Mouse (Mus musculus): Measurements from ENCODE around the gene Timm17b.

Timm17b gene

DNA sequence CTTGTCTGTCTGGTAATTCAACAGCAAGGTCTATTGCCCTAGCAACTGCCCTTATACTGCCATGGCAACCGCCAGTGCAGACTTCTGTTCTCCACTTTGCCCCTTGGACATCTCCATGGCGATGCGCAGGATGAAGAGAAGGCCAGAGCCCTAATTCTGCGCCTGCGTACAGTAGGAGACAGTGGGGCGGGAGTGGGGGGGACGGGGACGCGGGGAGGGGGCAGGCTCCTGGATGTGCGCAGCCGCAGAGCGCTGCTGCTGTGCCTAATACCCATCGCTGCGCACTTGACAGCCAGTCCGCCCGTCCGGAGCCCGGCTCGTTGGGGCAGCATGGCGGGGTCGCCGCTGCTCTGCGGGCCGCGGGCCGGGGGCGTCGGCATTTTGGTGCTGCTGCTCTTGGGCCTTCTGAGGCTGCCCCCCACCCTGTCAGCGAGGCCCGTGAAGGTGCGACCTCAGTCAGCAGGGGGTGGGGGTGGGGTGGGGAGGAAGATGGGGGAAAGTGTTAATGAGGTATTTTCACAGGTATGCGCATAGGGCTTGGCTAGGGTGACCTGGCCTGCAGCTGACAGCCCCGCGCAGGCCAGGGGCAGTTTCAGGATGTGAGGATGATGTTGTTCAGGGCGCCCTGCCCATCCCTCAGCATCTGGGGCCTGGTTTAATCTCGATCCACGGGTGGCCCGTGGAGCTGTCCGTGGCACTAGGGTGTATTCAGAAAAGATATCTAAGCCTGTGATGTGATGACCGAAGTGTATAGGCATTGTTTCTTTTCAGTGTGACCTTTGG lies 20.6 kb downstream of the Timm17b start, which contains the start of gene Pcsk1n:
Pcsk1n (plus strand) TSS at position 222 of the 783 bp plus-strand sequence.
- DNase-seq (ENCODE audit: extremely low read depth, low read depth) = no peak

DNA sequence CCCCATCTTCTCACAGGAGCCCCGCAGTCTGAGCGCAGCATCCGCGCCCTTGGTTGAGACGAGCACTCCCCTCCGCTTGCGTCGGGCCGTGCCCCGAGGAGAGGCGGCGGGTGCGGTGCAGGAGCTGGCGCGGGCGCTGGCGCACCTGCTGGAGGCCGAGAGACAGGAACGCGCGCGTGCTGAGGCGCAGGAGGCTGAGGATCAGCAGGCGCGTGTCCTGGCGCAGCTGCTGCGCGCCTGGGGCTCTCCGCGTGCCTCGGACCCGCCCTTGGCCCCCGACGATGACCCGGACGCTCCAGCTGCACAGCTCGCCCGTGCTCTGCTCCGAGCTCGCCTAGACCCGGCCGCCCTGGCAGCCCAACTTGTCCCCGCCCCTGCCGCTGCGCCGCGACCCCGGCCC lies 22.9 kb downstream of the Timm17b start:
- no peak for DNase-seq (ENCODE audit: extremely low read depth, low read depth)

DNA sequence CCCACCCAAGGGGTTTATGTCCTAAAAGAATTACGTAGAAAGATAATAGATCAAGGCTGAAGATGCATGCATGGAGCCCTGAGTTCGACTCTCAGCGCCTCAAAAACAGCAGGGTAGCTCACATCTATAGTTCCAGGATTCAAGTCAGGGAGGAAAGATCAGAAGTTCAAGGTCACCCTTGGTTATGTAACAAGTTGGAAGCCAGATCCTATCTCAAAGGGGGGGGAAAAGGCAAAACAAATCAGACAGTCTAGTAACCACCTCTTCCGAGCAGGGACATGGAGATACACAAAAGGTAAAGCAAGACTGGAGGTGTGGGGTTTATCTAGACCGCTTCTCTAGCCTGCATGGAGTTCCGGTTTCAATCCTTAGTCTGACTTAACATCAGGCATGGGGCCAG lies 27.1 kb downstream of the Timm17b start:
- DNase-seq (ENCODE audit: extremely low read depth, low read depth) = no peak

DNA sequence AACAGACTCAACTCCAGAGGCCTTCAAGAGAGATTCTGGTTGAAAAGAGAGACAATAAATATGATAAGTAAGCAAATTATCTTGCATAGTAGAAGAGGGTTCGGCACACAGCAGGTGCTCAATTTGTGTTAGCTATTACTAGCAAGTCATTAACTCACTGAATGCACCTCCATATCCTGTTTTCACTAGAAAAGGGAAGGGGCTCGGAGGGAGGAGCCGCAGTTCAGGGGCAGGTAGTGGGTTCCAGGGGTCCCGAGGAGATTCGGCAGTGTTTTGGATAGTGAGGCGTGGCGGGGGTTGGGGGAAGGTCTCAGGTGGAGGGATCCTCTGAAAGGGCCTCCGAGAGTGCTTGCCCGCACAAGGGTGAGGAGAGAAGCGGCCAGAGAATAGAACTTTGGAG lies 28.0 kb downstream of the Timm17b start:
- no peak for DNase-seq (ENCODE audit: extremely low read depth, low read depth)

DNA sequence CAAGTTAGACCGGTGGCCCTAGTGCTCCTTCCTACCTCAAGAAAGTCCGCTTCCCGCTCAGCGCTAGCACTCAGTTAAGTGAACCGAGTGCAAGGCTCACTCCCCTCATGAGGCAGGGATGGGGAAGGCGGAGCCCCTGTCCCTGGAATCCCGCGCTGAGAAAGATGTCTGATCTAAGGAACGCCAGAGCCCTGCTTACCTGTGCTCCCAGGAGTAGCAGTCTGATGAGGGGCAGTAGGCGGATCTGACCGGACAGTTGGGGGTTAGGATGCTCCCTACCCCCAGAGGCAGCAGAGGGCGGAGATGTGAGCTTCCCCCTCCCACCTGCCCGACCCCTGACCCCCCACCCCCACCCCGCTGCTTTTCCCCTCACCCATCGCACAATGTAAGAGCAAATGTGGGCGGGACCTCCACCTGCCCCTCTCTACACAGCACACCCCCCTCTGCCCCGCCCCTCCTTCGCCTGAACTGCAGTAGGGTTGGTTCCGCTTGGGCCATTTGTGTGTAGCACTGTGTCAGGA lies 29.2 kb downstream of the Timm17b start, which contains the start of gene Eras:
Eras (minus strand) TSS at position 338 of the 521 bp plus-strand sequence.
- no peak for DNase-seq (ENCODE audit: extremely low read depth, low read depth)

DNA sequence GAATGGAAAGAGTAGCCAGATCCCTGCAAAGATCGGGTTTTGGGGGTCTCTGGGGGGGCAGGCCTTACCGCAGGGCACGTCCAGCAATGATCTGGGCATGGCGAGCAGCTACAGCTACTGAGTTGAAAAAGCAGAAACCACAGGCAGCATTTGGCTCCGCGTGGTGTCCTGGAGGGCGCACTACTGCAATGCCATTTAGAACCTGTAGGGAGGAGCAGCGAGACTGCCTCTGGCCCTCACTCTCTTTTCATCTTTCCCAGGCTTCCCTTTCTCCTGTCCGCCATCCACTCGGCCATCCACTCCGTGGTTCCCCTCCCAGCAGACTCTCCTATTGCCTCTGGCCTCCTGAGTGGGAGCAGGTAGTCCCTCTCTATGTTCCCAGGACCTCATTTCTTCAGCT lies 37.7 kb downstream of the Timm17b start:
- DNase-seq (ENCODE audit: extremely low read depth, low read depth) = no peak

DNA sequence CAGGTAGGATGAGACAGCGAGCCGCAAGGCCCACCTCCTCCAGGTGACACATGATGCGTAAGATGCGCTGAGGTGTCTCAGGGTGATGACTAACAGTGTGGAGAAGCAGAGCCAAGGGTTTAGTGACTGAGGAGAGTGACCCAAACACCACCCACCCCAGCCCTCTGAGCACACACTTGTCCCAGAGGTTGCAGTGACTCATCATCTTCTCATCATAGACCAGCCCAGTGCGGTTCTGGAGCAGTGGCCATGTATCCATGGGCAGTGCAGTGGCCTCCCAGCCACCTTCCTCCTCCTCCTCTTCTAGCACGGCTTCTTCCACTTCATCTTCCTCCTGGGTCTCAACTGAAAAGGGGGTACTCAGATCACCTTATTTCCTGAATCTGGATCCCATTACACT lies 38.5 kb downstream of the Timm17b start:
- DNase-seq (ENCODE audit: extremely low read depth, low read depth) = no peak

DNA sequence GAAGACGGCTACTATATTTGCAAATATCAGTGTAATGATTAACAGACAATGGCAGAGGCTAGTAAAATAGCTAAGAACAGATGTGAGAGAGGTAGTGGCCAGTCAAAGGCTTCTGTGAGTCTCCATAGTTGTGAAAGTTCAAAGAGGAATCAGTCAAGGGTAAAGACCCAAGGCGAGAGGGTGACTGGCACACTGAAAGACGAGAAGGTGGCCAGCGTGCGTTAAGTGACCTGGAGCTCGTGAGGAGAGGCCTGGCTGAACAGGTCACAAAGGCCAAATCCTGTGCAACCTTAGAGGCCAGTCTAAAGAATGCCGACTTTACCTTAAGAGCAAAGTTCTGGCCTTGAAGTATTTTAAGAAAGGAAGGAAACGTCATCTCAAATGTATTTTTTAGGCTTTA lies 46.5 kb downstream of the Timm17b start:
- DNase-seq (ENCODE audit: extremely low read depth, low read depth) = no peak

DNA sequence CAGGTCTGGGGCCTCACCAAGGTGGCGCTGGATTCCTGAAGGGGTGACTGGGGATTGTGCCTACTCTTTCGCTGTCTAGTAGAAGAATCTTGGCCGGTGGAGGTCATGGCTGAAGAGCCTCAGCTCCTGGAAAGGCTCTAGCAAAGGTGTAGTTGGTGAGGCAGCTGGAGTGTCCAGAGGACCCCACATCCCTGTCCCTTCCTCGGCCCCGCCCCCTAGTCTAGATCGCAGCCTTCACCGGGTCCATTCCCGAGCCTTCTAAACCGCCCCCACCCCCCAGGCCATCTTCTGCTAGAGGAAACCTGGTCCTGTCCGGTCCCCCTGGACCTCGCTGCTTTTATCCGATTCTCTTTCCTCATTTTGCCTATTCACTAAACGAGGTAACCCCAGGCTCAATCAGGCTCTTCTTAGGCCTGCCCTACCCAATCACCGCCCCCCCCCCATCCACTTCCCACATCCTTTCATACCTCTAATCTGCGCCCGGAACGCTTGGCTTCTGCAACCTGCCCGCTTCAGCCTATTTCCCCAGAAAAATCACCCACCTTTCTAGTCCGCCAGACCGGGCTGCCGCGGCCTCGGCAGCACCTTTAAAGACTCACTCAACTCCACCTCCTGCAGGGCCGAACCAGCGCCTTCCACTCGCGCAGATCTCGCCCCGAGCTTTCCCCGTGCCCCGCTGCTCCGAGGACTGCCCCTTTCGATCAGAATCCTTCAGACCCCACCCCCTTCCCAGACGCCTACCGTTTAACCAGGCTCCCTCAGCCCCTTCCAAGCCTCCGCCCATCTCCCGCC lies 48.1 kb downstream of the Timm17b start, which contains the start of gene Hdac6:
Hdac6 (minus strand) TSS at position 782 of the 792 bp plus-strand sequence.
- DNase-seq (ENCODE audit: extremely low read depth, low read depth) = no peak

DNA sequence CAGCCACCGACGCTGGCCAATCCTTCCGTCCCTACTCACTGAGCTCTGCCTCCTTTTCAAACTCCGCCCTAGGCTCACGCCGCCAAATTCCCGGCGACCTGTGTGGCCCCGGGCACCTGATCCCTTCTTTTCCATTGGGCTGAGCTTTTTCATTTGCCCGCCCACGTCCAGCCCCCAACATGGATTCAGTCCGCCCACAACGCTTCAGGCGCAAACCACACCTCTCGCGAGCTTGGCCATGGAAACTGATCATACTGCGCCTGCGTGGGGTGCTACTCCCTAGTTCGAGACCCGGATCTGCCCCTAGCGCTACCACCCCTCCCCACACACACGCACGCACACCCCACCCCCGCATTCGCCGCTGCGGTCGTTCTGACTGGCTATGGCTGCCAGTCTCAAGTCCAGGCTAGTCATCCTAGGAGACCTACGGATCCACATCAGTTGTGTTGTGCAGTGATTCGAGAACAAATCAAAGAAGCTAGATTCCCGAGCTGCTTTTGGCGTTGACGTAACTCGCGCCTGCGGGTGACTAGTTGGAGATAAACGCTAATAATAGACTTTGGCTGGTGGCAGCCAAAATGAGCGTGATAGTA lies 48.8 kb downstream of the Timm17b start:
- DNase-seq (ENCODE audit: extremely low read depth, low read depth) = peak; percentile 96

DNA sequence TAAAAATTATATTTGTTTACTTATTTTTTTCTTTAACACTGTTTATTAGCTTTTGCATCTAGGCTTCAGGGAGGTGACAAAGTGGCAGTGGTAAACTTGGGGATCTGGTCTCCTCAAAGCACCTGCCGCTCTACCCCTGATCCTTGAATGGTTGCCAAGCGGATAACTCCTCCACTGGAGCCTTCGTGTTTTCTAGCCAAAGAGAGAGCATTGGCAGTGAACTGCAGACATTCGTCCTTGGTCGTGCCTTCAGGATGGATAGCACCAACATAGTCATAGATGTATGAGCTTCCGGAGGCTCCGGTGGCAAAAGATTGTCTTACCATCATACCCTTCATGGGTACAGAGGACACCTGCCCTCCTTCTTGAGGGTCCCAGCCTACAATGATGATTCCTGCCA lies 50.9 kb downstream of the Timm17b start:
- no peak for DNase-seq (ENCODE audit: extremely low read depth, low read depth)
